Mouse (Mus musculus): ENCODE data around the gene Scfd1. TPM values are rescaled to one million over a fixed set of nuclear protein-coding genes. Genes with fewer than 3 reads are reported as not detected.

Scfd1 gene
- polyA plus RNA-seq, 1 experiment from 2014 or later: 77.9 TPM

DNA sequence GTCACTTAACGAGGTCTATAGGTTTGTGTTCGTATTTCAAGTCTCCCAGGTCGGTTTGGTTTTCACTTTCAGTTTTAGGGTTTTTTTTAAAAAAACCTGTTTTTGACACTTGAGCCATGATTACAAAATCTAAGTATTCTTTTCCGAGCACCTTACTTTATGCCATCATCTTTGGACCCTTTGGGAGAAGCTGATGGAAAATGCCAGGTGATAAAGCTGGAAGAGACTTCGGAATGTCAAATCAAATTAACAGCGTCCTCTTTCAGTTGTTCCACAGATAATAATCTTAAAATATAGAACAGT lies 529 bp downstream of the Scfd1 start:
- Histone ChIP-seq H3K4me1 (ENCODE audit: control insufficient read depth, insufficient read depth, low read length) (no peaks in the 10 kb centered on the region), H3K4me2 (peak overlapping the region; percentile 67), H3K9ac (ENCODE audit: low read length) (peak overlapping the region; percentile 78), H3K27ac (ENCODE audit: low read depth, low read length) (no peak overlapping the region), H3K4me3 (ENCODE audit: low read depth, low read length) (peak overlapping the region; percentile 53), H3K9me3 (ENCODE audit: control insufficient read depth, low read length) (no peaks in the 10 kb centered on the region), H3K36me3 (ENCODE audit: control insufficient read depth, insufficient read depth, low read length) (no peaks in the 10 kb centered on the region), H3K27me3 (ENCODE audit: control insufficient read depth, insufficient read depth, low read length) (no peaks in the 10 kb centered on the region)
- WGBS: 25% methylated on average over 6 of the region's 6 CpGs
- ATAC-seq (ENCODE audit: low FRiP score) (no peak), DNase-seq (ENCODE audit: low spot score, missing footprints) (no peak)

DNA sequence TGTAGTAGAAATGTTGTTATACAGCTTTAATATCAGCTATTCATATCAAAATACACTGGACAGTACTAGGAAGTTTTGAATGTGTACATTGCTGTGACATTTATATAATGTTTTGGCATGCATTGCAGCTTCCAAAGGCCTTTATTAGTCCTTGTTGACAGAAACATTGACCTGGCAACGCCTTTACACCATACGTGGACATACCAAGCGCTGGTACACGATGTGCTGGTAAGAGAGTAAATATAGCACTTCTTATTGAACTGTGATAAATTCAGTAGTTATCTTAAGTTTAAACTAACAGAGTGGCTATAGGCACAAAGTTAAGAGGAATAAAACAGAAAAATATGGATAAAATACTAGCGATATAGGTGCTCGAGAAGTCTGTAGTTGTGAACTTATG lies 22.6 kb downstream of the Scfd1 start:
- H3K27me3 ChIP-seq (ENCODE audit: control insufficient read depth, insufficient read depth, low read length): no peaks in the 10 kb centered on the region
- H3K4me3 ChIP-seq (ENCODE audit: low read depth, low read length): no peak overlapping the region
- ATAC-seq (ENCODE audit: low FRiP score) (no peak), DNase-seq (ENCODE audit: low spot score, missing footprints) (no peak)
- no peak overlapping the region for H3K27ac ChIP-seq (ENCODE audit: low read depth, low read length)
- no peak overlapping the region for H3K9ac ChIP-seq (ENCODE audit: low read length)
- H3K4me1 ChIP-seq (ENCODE audit: control insufficient read depth, insufficient read depth, low read length): no peaks in the 10 kb centered on the region
- 95% methylated on average over 6 of the region's 6 CpGs for WGBS
- no peak overlapping the region for H3K4me2 ChIP-seq
- H3K36me3 ChIP-seq (ENCODE audit: control insufficient read depth, insufficient read depth, low read length): peaks cover 6% of the 10 kb centered on the region; the same call in 1 of the 2 replicates
- H3K9me3 ChIP-seq (ENCODE audit: control insufficient read depth, low read length): no peaks in the 10 kb centered on the region

DNA sequence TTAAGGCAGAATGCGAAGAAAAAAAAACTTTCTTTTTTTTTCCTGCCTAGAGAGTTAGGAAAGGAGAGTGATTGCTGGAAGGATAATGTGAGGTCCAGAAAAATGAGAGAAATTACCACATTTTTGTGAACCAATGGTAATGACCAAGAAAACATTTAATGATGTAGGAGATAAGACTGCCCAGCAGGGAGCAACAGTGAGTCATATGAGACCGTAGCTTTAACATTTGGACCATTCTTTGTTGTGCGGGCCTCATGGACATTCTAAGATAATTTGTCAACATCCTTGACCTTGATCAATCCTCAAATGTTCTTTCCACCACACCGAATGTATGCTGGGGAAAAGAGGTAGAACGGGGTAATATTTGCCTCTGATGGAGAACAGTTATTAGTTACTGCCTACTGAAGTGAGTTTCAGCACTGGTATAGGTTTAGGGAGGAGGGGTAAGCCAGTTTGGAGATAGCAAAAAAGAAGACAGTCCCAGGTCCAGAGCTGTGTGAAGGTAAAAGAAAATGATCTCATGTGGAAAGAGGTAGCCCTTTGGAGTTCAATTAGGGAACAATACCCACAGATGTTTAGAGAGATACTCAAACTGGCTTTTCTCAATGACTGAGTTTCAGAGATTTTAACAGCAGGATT lies 24.9 kb downstream of the Scfd1 start:
- H3K4me3 ChIP-seq (ENCODE audit: low read depth, low read length): no peak overlapping the region
- H3K27me3 ChIP-seq (ENCODE audit: control insufficient read depth, insufficient read depth, low read length): no peaks in the 10 kb centered on the region
- no peak overlapping the region for H3K9ac ChIP-seq (ENCODE audit: low read length)
- H3K27ac ChIP-seq (ENCODE audit: low read depth, low read length): no peak overlapping the region
- no peaks in the 10 kb centered on the region for H3K9me3 ChIP-seq (ENCODE audit: control insufficient read depth, low read length)
- H3K4me2 ChIP-seq: no peak overlapping the region
- H3K36me3 ChIP-seq (ENCODE audit: control insufficient read depth, insufficient read depth, low read length): no peaks in the 10 kb centered on the region; the same call in 1 of the 2 replicates
- DNase-seq (ENCODE audit: low spot score, missing footprints) (no peak), ATAC-seq (ENCODE audit: low FRiP score) (no peak)
- H3K4me1 ChIP-seq (ENCODE audit: control insufficient read depth, insufficient read depth, low read length): no peaks in the 10 kb centered on the region
- 81% methylated on average over 5 of the region's 5 CpGs for WGBS

DNA sequence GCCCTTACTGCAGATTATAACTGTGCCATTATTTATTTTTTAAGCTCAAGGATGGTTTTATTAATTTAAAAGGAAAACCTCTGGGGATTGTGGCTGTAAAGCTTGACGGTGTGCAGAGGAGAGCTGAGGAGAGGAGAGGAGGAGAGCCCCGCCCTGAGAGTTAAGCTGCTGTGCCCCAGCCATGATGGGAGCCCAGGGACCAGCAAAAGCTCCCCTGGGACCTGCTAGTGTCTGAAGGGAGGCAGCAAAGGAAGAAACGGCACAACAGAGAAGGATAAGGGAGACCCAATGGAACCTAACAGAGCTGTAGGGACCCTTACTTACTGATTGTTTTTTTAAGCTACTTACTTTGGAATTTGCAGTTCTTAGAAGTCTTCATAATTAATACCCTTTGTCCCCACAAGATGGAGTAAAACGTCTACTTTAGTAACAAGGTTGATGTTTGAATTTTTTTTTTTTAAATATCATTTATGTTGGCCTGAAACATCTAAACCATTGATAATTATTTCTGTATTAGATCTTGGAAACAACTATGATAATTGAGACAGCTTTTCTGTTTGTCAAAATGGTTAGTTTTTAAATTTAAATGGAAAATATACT lies 26.8 kb downstream of the Scfd1 start:
- Histone ChIP-seq H3K4me3 (ENCODE audit: low read depth, low read length) (no peak overlapping the region), H3K27ac (ENCODE audit: low read depth, low read length) (no peak overlapping the region), H3K9me3 (ENCODE audit: control insufficient read depth, low read length) (no peaks in the 10 kb centered on the region), H3K4me2 (no peak overlapping the region), H3K4me1 (ENCODE audit: control insufficient read depth, insufficient read depth, low read length) (no peaks in the 10 kb centered on the region), H3K9ac (ENCODE audit: low read length) (no peak overlapping the region), H3K27me3 (ENCODE audit: control insufficient read depth, insufficient read depth, low read length) (no peaks in the 10 kb centered on the region), H3K36me3 (ENCODE audit: control insufficient read depth, insufficient read depth, low read length) (no peaks in the 10 kb centered on the region; the same call in 1 of the 2 replicates)
- DNase-seq (ENCODE audit: low spot score, missing footprints): no peak
- 71% methylated on average over 4 of the region's 4 CpGs for WGBS
- no peak for ATAC-seq (ENCODE audit: low FRiP score)

DNA sequence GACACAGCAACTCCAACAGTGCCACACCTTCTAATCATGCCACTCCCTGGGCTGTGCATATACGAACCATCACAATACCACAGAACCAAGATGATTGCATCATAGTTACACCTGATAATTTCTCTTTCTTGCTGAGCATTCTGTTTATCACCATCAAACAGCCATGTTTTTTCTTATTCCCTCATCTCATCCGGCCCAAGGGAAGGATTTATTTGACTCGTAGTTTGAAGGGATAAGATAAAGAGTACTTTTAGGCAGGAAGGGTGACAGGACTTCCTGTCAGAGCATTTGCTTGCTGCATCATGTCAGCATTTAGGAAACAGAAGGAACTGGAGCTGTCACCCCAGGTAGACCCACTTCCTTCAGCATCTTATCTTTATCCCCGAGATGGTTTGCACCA lies 34.1 kb downstream of the Scfd1 start:
- Histone ChIP-seq H3K4me3 (ENCODE audit: low read depth, low read length) (no peak overlapping the region), H3K9ac (ENCODE audit: low read length) (no peak overlapping the region), H3K27ac (ENCODE audit: low read depth, low read length) (no peak overlapping the region), H3K9me3 (ENCODE audit: control insufficient read depth, low read length) (no peaks in the 10 kb centered on the region), H3K4me1 (ENCODE audit: control insufficient read depth, insufficient read depth, low read length) (no peaks in the 10 kb centered on the region), H3K27me3 (ENCODE audit: control insufficient read depth, insufficient read depth, low read length) (no peaks in the 10 kb centered on the region), H3K36me3 (ENCODE audit: control insufficient read depth, insufficient read depth, low read length) (peaks cover 6% of the 10 kb centered on the region), H3K4me2 (no peak overlapping the region)
- DNase-seq (ENCODE audit: low spot score, missing footprints) (no peak), ATAC-seq (ENCODE audit: low FRiP score) (no peak)
- 89% methylated on average over 4 of the region's 4 CpGs for WGBS

DNA sequence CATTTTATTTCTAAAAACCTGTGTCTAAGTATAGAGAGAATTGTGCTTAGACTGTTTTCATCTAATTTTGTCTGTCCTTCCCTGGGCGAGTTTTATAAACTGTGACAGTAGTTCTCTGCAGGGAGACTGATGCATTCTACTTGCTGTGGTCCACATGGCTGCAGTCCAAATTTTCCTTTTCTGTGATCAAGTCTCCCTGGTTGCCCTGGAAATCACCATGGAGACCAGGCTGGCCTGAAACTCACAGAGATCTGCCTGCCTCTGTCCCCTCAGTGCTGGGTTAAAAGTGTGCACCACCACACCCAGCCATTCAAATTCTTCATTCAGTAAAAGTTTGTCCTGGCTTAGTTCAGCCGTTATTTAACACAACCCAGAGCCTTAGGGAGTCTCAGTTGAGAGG lies 60.2 kb downstream of the Scfd1 start:
- Histone ChIP-seq H3K27ac (ENCODE audit: low read depth, low read length) (no peak overlapping the region), H3K4me1 (ENCODE audit: control insufficient read depth, insufficient read depth, low read length) (no peaks in the 10 kb centered on the region), H3K36me3 (ENCODE audit: control insufficient read depth, insufficient read depth, low read length) (peaks cover 3% of the 10 kb centered on the region), H3K4me2 (no peak overlapping the region), H3K9me3 (ENCODE audit: control insufficient read depth, low read length) (no peaks in the 10 kb centered on the region), H3K4me3 (ENCODE audit: low read depth, low read length) (no peak overlapping the region), H3K9ac (ENCODE audit: low read length) (no peak overlapping the region), H3K27me3 (ENCODE audit: control insufficient read depth, insufficient read depth, low read length) (no peaks in the 10 kb centered on the region)
- whole genome bisulfite sequencing: 95% methylated on average over 2 of the region's 2 CpGs
- ATAC-seq (ENCODE audit: low FRiP score): no peak
- no peak for DNase-seq (ENCODE audit: low spot score, missing footprints)

DNA sequence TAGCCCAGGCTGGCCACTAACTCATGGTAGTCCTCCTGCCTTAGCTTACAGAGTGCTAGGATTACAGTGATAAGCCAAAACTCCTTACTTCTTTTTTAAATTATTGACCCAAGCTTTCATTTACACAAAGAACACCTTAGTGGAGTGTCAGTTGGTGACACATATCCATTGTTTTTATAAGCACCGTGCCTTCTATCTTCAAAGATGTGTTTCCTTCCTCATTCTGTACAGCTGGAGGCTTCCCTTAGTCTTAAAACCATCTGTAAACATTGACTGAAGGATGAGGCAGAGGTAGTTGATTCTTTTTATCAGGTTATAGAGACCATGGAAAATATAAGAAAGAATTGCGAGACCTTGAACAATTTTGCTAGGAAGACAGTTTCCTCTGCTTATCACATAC lies 61.0 kb downstream of the Scfd1 start:
- no peak overlapping the region for H3K27ac ChIP-seq (ENCODE audit: low read depth, low read length)
- no peaks in the 10 kb centered on the region for H3K4me1 ChIP-seq (ENCODE audit: control insufficient read depth, insufficient read depth, low read length)
- WGBS: 95% methylated on average over 2 of the region's 2 CpGs
- no peak overlapping the region for H3K4me3 ChIP-seq (ENCODE audit: low read depth, low read length)
- H3K9me3 ChIP-seq (ENCODE audit: control insufficient read depth, low read length): no peaks in the 10 kb centered on the region
- DNase-seq (ENCODE audit: low spot score, missing footprints) (no peak), ATAC-seq (ENCODE audit: low FRiP score) (no peak)
- peaks cover 3% of the 10 kb centered on the region for H3K36me3 ChIP-seq (ENCODE audit: control insufficient read depth, insufficient read depth, low read length)
- H3K9ac ChIP-seq (ENCODE audit: low read length): no peak overlapping the region
- no peaks in the 10 kb centered on the region for H3K27me3 ChIP-seq (ENCODE audit: control insufficient read depth, insufficient read depth, low read length)
- H3K4me2 ChIP-seq: no peak overlapping the region

DNA sequence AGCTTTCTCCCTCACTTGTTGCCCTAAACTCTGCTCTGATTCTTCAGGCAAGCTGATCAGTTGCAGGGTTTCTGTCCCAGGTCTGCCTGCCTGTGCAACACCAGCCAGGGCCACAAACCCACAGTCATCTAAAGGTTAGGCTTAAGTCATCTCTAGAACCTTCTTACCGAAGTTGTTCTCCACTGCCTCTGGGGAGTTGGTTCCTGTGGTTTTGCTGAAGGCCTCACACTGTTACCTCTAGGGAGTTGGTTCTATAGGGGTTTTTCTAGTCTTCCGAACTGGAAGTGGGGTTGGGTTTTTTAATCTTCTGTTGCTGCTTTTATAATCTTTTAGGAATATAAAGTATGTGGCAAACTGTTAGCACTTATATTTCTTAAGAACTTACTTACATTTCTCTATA lies 72.0 kb downstream of the Scfd1 start:
- Histone ChIP-seq H3K4me2 (no peak overlapping the region), H3K4me3 (ENCODE audit: low read depth, low read length) (no peak overlapping the region), H3K36me3 (ENCODE audit: control insufficient read depth, insufficient read depth, low read length) (peaks cover 4% of the 10 kb centered on the region; the same call in 1 of the 2 replicates), H3K27ac (ENCODE audit: low read depth, low read length) (no peak overlapping the region), H3K4me1 (ENCODE audit: control insufficient read depth, insufficient read depth, low read length) (no peaks in the 10 kb centered on the region), H3K9me3 (ENCODE audit: control insufficient read depth, low read length) (no peaks in the 10 kb centered on the region), H3K27me3 (ENCODE audit: control insufficient read depth, insufficient read depth, low read length) (no peaks in the 10 kb centered on the region), H3K9ac (ENCODE audit: low read length) (no peak overlapping the region)
- DNase-seq (ENCODE audit: low spot score, missing footprints) (no peak), ATAC-seq (ENCODE audit: low FRiP score) (no peak)
- whole genome bisulfite sequencing: 89% methylated on average over 2 of the region's 2 CpGs

DNA sequence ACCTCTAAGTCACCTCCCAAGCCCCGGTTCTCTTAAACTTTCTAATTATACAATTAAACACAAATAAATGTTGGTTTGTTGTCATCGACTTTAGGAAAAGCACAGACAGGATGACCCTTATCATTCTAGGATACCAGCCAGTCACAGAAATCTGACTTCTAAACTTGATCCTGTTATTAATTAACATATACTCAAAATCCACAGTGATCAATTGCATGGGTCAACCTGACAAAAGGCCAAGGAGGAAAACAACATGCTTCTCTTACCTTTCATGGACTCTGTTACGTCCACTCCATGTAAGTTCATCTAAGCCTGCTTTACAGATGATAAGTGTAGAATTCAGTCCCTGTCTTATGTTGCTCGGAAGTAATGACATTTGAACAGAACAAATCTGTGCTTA lies 93.6 kb downstream of the Scfd1 start:
- H3K4me3 ChIP-seq (ENCODE audit: low read depth, low read length): no peak overlapping the region
- DNase-seq (ENCODE audit: low spot score, missing footprints) (no peak), ATAC-seq (ENCODE audit: low FRiP score) (no peak)
- no peaks in the 10 kb centered on the region for H3K4me1 ChIP-seq (ENCODE audit: control insufficient read depth, insufficient read depth, low read length)
- H3K9me3 ChIP-seq (ENCODE audit: control insufficient read depth, low read length): no peaks in the 10 kb centered on the region
- no peaks in the 10 kb centered on the region for H3K36me3 ChIP-seq (ENCODE audit: control insufficient read depth, insufficient read depth, low read length)
- H3K27ac ChIP-seq (ENCODE audit: low read depth, low read length): no peak overlapping the region
- no peaks in the 10 kb centered on the region for H3K27me3 ChIP-seq (ENCODE audit: control insufficient read depth, insufficient read depth, low read length)
- WGBS: 91% methylated on average over 4 of the region's 4 CpGs
- no peak overlapping the region for H3K9ac ChIP-seq (ENCODE audit: low read length)
- no peak overlapping the region for H3K4me2 ChIP-seq

All from midbrain, embryonic 11.5 days (tissue).